Mouse (Mus musculus): ENCODE measurements around the gene Rab39b.

The Rab39b gene

DNA sequence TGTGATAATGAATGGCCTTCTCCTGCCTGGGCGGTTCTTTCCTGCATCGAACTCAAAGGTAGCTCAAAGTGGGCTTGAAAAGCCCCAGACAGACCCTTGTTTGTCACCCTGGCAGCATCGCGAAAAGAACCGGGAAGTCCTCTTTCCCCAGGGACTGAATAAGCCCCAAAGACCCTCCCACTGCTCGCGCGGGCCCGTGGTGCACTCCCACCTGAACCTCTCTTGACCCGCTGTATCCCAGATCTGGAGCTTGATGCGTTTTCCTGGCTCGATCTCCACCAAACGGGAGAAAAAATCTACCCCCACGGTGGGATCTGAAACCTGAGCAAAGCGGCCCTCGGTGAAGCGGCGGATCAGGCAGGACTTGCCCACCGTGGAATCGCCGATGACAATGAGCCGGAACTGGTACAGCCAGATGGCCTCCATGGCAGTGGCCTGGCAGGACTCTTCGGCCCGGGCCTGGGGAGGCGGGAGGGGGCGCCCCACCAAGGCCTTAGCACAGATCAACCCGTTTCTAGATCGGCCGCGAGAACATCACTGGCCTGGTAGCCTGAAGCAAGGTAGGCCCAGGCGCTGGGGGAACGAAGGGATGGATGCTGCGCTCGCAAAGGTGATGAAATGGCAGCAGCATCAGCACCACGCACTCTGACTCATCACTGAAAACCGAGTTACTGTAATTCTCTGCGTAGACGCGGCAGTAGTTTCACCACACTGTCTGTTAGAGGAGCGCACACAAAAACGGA, at the start of gene Rab39b:
Rab39b (minus strand) TSS at position 650 of the 743 bp plus-strand sequence.
- peak; percentile 70 to 75 for DNase-seq

DNA sequence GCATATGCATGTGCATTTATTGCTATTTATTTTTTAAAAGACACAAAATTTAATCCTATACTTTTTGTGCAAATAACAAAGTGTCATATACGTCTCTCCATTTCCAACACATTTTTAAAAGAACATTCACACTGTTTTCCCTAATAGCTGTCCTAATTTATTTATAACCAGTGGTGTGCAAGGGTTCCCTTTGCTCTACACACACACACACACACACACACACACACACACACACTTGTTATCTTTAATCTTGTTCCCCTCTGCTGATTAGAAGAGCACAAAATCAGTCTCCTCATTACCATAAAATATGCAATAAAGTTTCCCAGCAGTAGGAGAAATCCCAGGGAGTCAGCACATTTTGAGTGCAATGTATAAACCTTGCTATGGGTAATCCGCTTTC, 508 bp upstream of the Rab39b start:
- no peak for DNase-seq
